8 mouse cellular contexts compared by ENCODE assay signal in the genomic region with DNA sequence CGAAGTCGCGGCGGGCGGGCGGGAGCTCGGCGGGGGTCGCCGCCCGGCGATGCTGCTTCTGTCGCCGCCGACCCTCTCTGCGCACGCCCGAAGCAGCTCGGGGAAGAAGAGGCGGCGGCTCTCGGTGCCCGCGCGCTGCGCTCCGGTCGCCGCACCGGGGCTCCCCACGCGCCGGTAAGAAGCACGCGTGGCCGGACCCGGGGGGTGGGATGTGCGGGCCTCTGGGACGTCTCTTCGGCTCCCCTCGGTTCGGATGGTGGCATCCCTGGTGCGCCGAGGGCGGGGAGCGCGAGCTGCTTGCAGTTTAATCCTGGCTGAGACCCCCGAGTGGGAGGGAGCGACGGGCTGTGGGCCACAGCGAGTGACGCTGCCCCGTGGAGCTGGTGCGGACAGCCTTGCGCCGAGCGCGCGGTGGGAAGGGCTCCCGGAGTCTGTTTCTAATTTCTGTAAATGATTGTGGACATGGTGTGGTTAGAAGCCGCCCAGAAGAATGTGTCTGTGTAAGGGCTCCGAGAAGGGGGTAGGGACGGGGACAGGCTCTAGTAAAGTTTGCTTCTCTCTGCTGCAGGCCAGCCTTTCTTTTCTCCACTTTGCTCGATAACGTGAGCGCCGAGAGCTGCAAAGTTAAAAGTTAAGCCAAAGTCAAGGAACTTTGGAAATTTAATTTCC. TPM values are rescaled to one million over a fixed set of nuclear protein-coding genes. Genes with fewer than 3 reads are reported as not detected.
DNase-seq lines count a peak whose midpoint lies in the region; ATAC-seq and TF ChIP-seq lines count a peak whose summit lies in the region.

No protein-coding gene starts in this region.

- TF ChIP-seq CTCF in midbrain, postnatal 0 days (IDR thresholded peaks at IDR 0.05), result no peak
- 0 out of 2 replicates have a peak, but pooled peaks have one; percentile 2 for TF ChIP-seq CTCF in thymus, adult 2 months (IDR thresholded peaks at IDR 0.05; ENCODE audit: borderline replicate concordance, control insufficient read depth, extremely low read depth, insufficient read depth, low read length, poor library complexity)

- ATAC-seq in granulocyte monocyte progenitor cell, adult 5-6 weeks (replicated peaks; ENCODE audit: poor library complexity, severe bottlenecking), result 0 out of 2 replicates have a peak, but pooled peaks have one; percentile 9
- ATAC-seq in midbrain, postnatal 0 days (ENCODE audit: low FRiP score), result peak; percentile 42; the same call in 1 of the 2 replicates

- TF ChIP-seq POLR2A in thymus, adult 2 months (IDR thresholded peaks at IDR 0.05; ENCODE audit: control insufficient read depth, extremely low read depth, insufficient read depth, low read length, poor library complexity), result no peak

- H3K4me3 ChIP-seq in midbrain, postnatal 0 days (ENCODE audit: low read depth, low read length), result peak overlapping the region; percentile 77
- peak overlapping the region; percentile 36 for H3K4me3 ChIP-seq in thymus, adult 2 months (ENCODE audit: control insufficient read depth, insufficient read depth, low read length)

- H3K27ac ChIP-seq in midbrain, postnatal 0 days (ENCODE audit: low read depth, low read length), result 0 out of 2 replicates have a peak overlapping the region, but pooled peaks have one; percentile 51
- no peak overlapping the region for H3K27ac ChIP-seq in thymus, adult 2 months (ENCODE audit: control insufficient read depth, insufficient read depth, low read length)

- H3K4me1 ChIP-seq in midbrain, postnatal 0 days (ENCODE audit: insufficient read depth, low read length), result peaks cover 3% of the 10 kb centered on the region; the same call in 1 of the 2 replicates
- H3K4me1 ChIP-seq in thymus, adult 2 months (replicated peaks; ENCODE audit: control insufficient read depth, insufficient read depth, low read length), result peaks cover 7% of the 10 kb centered on the region; the same call in 1 of the 2 replicates

- under 1% methylated on average over 48 of the region's 67 CpGs for WGBS in midbrain, postnatal 0 days
- WGBS in thymus, adult 2 months, result 1% methylated on average over 66 of the region's 67 CpGs

- H3K36me3 ChIP-seq in midbrain, postnatal 0 days (ENCODE audit: insufficient read depth, low read length), result no peaks in the 10 kb centered on the region
- no peaks in the 10 kb centered on the region for H3K36me3 ChIP-seq in thymus, adult 2 months (ENCODE audit: control insufficient read depth, insufficient read depth, low read length)

- no peaks in the 10 kb centered on the region for H3K9me3 ChIP-seq in midbrain, postnatal 0 days (ENCODE audit: low read length)

- no peaks in the 10 kb centered on the region for H3K27me3 ChIP-seq in midbrain, postnatal 0 days (ENCODE audit: insufficient read depth, low read length)
- H3K27me3 ChIP-seq in thymus, adult 2 months (ENCODE audit: control insufficient read depth, insufficient read depth, low read length), result peaks cover 7% of the 10 kb centered on the region

- H3K9ac ChIP-seq in midbrain, postnatal 0 days (replicated peaks; ENCODE audit: low read length, poor library complexity, severe bottlenecking), result peak overlapping the region; percentile 67

- DNase-seq in thymus, adult 18-20 months, result peak; percentile 10 to 15
- DNase-seq in thymus, postnatal 4 days, result no peak
- peak; percentile 62 for DNase-seq in embryo, embryonic 10 days (ENCODE audit: low spot score)
- peak; percentile 87 for DNase-seq in kidney, adult 11 months
- DNase-seq in liver, result peak; percentile 12
- peak; percentile 21 for DNase-seq in midbrain, postnatal 0 days (ENCODE audit: low spot score)
- DNase-seq in thymus, adult 2 months, result peak; percentile 12

- peak overlapping the region; percentile 92 for H3K4me2 ChIP-seq in midbrain, postnatal 0 days (ENCODE audit: low read depth, low read length, poor library complexity, severe bottlenecking)

RNA-seq across cellular contexts. Expression of gene Ptpn13, which starts 0.5 kb away (rescaled TPM):
- total RNA-seq in granulocyte monocyte progenitor cell, adult 5-6 weeks (2014; fragmentation: Nextera tagmentation), result not detected in 2 replicates
- total RNA-seq in granulocyte monocyte progenitor cell, adult 5-6 weeks (2017), result not detected in 2 replicates
- 14.1 and 18.0 TPM in 2 replicates for total RNA-seq in midbrain, postnatal 0 days (2014; rRNA removed)
- 1.9 and 2.6 TPM in 2 replicates for polyA plus RNA-seq in midbrain, postnatal 0 days (2015; fragmentation: Nextera tagmentation; extraction: Ambion mirVana)
- polyA plus RNA-seq in thymus, adult 2 months (2012; rRNA removed), result 6.4 and 7.6 TPM in 2 replicates

Comparison
In these comparisons a context has a peak if more than half of its experiments do, and no peak if none do; other contexts are left out.
1. RNA of gene Ptpn13, which starts 0.5 kb away (total RNA-seq): 14.1 to 18.0 TPM in midbrain, postnatal 0 days; not detected in granulocyte monocyte progenitor cell, adult 5-6 weeks; every median in the first group is over 10 times any median in the second.